Mouse (Mus musculus): ENCODE data around the gene Kctd3.
A peak's percentile ranks its signal among the peaks of the same experiment; 100 is the strongest.

Kctd3 gene

DNA sequence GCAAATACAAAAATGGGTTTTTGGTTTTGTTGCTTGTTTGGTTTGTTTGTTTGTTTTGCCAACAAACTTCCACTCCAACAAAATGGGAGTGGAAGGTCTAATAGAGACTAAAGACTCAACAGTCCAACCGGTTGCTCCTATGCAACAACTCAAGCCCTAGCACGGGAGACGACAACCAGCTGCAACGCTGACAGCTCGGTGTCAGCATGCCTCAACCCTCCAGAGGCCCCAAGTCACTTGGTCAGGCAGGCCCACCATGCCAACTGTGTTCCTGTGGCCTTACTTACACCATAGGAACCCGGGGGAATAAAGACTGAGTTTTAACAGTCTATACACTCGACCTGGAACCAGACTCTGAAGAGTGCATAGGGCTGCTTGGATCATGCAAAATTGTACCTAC is 815 bp downstream of the Kctd3 start:
- DNase-seq, result no peak

DNA sequence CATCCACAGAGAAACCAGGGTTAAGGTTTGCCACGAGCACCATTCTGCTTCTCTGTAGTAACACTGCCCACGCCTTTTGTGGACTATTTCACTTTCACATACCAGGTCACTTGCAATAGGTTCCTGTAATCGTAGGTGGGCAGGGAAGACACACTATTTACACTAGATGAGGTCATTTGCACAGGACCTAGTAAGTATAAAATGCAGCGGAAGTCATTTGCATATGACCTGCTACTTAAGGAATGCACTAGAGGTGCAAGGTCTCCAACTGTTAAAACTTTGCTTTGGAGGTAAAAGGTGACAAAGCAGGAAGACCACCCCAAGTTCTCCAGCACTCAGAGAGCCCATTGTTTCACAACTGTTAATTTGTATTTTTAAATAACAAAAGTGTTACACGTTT is 1.4 kb downstream of the Kctd3 start:
- DNase-seq, result no peak

- no peak for DNase-seq
Observed at GRCm38 (mm10) chr1:189004774-189005173, 2.9 kb downstream of the Kctd3 start.

DNA sequence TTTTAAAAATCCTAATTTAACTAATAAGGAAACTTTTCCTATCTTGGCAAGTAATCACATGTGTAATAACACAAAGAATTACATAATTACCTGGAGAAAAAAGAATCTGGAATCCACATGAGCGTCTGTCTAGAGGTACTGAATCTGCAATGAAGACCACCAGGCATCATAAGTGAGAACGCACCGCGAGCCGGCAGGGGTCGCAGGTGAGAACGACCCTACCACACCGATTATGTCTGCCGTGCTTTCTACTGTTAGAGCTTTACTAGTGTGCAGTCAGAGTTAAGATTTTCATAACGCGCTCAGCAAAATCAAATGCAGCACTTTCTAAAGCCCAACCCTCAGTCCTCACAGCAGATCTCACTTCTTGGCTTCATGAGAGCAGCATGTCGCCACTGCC is 5.8 kb downstream of the Kctd3 start:
- no peak for DNase-seq

GRCm38 (mm10) chr1:188999981-189000380 is 7.7 kb downstream of the Kctd3 start:
- no peak for DNase-seq

- DNase-seq, result no peak
Observed at GRCm38 (mm10) chr1:188997921-188998320, 9.7 kb downstream of the Kctd3 start.

DNA sequence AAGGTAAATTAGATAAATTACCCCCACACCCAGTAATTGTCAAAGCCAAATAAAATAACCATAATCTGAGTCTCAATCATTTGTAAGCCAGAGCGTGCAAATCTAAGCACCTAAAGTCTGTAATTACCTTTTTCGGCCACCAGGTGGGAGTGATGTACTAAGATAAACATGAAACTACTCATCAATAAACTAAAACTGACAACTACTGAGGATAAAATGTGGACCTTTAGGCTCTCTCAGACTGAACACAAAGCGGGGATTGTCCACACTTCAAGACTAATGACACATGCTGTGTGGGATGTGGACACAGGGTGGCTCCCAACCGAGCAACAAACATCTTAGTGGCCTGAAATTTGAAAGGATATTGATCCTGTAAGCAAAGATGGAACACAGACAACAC is 14.4 kb downstream of the Kctd3 start:
- peak; percentile 67 to 77 for DNase-seq

DNA sequence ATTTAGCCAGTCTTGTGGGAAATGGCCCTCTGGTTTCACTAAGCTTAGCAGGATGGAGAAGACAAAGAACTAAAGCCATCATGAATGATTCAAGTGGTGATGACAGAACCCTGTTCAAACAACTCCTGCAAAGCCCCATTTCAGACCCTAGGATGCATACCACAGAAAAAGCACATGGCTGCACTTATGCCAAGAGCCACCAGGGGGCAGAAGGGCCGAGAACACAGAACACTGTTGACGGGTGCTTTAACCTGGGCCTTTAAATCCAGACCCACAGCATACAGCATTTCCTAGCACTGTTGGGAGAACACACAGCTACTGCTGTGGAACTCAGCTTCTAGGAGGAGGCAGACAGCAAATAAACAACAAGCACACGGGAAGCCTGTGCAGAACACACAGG is 27.6 kb downstream of the Kctd3 start:
- peak; percentile 77 to 82 for DNase-seq

GRCm38 (mm10) chr1:188973926-188974325 is 33.7 kb downstream of the Kctd3 start:
- no peak for DNase-seq

- no peak for DNase-seq
Observed at GRCm38 (mm10) chr1:188973078-188973477, 34.6 kb downstream of the Kctd3 start.

DNA sequence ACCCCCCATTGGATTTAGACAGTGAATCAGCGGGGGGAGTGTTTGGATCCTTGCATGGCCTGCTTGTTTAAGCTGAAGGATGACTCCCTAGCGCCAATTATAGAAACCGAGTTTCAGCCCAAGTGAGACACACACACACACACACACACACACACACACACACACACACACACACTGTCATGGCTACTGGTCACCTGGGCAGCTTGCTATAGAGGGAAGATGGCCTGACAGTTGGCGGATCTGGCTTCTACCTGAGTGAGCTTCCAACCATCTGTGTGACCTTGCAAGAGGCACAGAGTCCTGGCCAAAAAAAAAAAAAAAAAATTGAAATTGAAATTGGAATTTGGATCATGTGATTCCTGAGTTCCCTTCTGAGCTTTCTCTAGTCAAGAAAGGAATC is 55.1 kb downstream of the Kctd3 start:
- peak; percentile 75 to 78 for DNase-seq

DNA sequence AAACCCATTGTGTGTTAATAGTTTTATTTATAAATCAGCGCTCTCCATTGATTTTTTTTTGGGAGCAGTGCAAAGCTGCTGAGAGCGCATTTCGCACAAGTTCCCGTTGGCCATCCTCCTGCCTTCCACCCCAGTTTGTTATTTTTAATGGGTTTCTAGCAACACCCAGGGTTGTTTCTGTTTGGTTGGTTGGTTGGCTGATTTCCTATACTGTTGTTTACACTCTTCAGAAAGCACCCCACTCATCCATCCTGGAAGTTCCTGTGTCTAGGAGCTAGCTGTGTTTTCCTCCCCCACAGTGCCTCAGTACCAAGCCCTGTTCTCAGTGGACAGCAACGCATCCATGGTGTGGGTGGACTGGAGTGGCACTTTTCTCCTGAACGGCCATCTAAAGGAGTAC is 56.5 kb downstream of the Kctd3 start:
- DNase-seq, result no peak

DNA sequence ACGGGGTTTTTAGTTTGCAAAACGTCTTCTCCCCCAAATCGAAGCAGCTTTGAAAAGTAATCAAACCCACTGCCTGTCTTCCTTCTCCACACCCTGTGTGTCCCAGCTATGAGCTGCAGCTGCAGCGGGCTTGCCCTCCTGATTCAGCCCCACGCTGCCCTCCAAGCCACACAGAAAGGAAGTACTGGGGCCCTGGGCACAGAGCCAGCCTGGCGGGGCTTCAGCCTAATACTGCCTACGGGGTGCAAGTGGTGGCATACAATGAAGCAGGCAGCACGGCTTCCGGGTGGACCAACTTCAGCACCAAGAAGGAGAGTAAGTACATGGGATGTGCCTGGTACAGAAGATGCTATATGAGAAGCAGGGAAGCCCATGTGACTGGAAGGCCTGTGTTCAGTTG is 59.4 kb downstream of the Kctd3 start:
- DNase-seq, result peak; percentile 66 to 80

- peak; percentile 59 to 68 for DNase-seq
Observed at GRCm38 (mm10) chr1:188947794-188948193, 59.8 kb downstream of the Kctd3 start.

GRCm38 (mm10) chr1:188946849-188947248 is 60.8 kb downstream of the Kctd3 start:
- no peak for DNase-seq

DNA sequence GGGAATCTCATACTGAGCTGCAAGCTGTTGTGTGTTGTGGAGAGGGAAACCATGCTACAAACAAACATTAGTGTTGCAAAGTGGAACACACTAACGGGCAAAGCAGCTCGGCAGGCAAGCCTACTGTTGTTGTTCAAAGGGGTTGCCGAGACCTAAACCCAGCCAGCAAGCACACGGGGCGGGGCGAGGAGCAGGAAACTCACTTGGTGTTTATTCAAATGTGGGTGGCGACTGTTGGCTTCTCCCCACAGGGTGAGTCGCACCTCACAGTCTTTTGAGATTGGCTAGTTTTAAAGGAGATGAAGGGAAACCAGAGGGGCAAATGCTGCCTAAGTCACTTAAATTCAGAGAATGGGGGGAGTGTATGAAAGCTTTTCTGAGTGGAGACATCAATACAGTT is 62.3 kb downstream of the Kctd3 start:
- DNase-seq, result no peak

DNA sequence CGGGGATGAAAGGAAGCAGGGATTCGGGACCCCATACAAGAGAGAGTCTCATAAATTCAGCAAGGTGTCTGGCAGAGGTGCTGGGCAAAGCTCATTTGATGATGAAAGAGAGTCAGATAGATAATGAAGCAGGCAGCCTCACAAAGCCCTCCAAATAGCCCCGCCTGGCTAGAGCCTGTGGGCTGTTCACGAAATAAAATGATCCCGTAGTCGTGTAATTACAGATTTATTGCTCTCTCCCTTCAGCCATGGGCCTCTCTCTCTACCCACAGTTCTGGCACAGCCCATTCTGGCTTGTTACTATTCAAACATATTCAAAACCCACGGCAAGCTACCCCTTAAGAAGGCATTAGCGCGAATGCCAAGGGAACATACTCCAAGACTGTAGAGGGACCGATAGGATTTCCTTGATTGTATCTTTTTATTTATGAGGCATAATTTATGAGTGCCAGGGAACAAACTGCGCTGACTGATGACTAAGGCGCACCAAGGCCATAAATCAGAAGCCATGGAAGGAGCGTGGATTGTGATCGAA is 70.3 kb downstream of the Kctd3 start:
- no peak for DNase-seq

All from cerebellum, postnatal 10 days (tissue).